Mouse (Mus musculus): Measurements from ENCODE around the gene Angptl6.
"Not testable (repeated sequence)": the region's sequence is repeated elsewhere in the genome, so short reads cannot be mapped to it uniquely, and the experiment has no call there.

Gene Angptl6

DNA sequence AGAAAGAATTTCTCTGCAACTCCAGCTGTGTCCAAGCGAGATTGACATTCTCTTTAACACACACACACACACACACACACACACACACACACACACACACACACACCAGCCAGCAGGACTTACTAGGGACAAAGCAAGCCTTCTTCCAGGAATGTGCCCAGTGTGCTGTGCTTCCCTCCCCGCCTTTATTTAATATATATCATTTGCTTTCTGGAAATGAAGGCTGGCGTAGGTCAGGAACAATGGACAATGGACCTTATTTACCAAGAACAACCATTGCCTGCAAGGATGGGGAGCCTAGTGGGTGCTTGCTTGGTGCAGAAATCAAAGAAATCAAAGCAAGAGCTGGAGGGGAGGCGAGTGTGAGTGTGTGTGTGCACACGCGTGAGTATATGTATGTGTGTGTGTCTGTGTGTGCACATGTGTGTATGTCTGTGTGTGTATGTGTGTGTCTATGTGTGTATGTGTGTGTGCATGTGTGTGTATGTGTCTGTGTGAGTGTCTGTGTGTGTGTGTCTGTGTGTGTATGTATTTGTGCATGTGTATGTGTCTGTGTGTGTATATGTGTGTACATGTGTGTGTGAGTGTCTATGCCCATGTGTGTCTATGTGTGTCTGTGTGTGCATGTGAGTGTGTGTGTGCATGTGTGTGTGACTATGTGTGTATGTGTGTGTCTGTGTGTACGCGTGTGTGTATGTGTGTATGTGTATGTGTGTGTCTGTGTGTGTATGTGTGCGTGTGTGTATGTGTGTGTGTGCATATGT, 42.2 kb downstream of the Angptl6 start:
- DNase-seq (ENCODE audit: low spot score), result no peak

- not testable (repeated sequence) for DNase-seq (ENCODE audit: low spot score)
Measured at GRCm38 (mm10) chr9:20835431-20835954, 44.0 kb downstream of the Angptl6 start.

DNA sequence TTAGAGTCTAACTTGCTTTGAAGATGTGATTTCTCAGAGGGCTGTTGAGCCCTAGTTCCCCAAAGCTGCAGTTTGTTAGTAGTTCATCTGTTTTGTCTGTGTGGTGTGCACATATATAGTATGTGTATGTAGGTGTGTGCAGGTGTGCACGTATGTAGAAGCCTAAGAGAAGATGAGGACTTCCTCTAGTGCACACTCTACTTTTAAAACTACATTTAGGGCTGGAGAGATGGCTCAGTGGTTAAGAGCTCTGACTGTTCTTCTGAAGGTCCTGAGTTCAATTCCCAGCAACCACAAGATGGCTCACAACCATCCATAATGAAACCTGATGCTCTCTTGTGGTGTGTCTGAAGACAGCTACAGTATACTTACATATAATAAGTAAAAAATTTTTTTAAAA, 44.6 kb downstream of the Angptl6 start:
- no peak for DNase-seq (ENCODE audit: low spot score)

DNA sequence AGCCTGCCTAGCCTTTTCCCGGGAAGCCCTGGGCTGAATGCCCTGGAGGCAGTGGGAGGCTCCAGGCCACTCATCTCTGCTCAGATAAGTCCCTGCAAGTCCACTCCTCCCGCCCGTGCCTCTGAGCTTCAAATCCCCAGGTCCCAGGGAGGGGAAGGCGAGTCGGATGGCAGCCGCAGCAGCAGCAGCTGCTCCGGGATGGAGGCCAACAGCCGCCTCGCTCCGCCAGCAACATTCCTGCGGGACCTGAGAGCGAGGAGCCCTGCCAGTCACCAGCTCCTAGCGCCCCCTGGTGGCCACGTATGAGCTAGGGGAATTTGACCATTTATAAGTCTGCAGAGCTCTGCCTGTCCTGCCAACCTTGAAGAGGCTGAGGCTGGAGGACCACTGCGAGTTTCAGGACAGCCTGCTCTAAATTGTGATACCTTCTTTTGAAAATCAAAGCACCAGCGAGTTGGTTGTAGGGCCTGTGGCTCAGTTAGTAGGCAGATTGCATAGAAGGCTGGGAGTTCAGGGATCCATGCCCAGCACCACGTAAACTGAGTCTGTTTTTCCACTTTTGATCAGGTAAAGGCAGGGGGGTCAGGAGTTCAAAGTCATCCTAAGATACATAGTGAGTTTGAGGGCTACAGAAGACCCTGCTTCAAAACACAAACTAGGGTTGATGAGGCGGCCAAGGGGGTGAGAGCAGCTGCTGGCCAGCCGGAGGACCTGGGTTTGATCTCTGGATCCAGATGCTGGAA, 48.5 kb downstream of the Angptl6 start:
- peak; percentile 98 for DNase-seq (ENCODE audit: low spot score)

GRCm38 (mm10) chr9:20828127-20828526, 51.4 kb downstream of the Angptl6 start:
- DNase-seq (ENCODE audit: low spot score), result no peak

- no peak for DNase-seq (ENCODE audit: low spot score)
Measured at GRCm38 (mm10) chr9:20825781-20826180, 53.7 kb downstream of the Angptl6 start.

Data from testis, postnatal 10 days (tissue).